Mouse (Mus musculus): ENCODE results near the gene Tspo2.

Gene Tspo2

GRCm38 (mm10) chr17:48450666-48451352, 513 bp downstream of the Tspo2 start:
- no peak for DNase-seq

GRCm38 (mm10) chr17:48447675-48448074, 3.6 kb downstream of the Tspo2 start:
- no peak for DNase-seq

- DNase-seq, result no peak
These were observed 7.7 kb downstream of the Tspo2 start for GRCm38 (mm10) chr17:48443542-48444145.

GRCm38 (mm10) chr17:48442745-48443457, 8.4 kb downstream of the Tspo2 start:
- DNase-seq, result no peak

- DNase-seq, result no peak
These were observed 13.9 kb downstream of the Tspo2 start for GRCm38 (mm10) chr17:48437421-48437911.

GRCm38 (mm10) chr17:48436487-48436886, 14.8 kb downstream of the Tspo2 start:
- DNase-seq, result no peak

GRCm38 (mm10) chr17:48434479-48434878, 16.8 kb downstream of the Tspo2 start:
- no peak for DNase-seq

- DNase-seq, result no peak
These were observed 17.5 kb downstream of the Tspo2 start for GRCm38 (mm10) chr17:48433689-48434330.

- DNase-seq, result no peak
These were observed 18.2 kb downstream of the Tspo2 start for GRCm38 (mm10) chr17:48433006-48433655.

GRCm38 (mm10) chr17:48432158-48432980, 19.0 kb downstream of the Tspo2 start, which contains the start of gene Apobec2:
TSS of gene Apobec2 (minus strand) at chr17:48432930.
- DNase-seq, result no peak

- DNase-seq, result no peak
These were observed 20.3 kb downstream of the Tspo2 start for GRCm38 (mm10) chr17:48431054-48431453.

- DNase-seq, result no peak
These were observed 20.9 kb downstream of the Tspo2 start for GRCm38 (mm10) chr17:48430394-48430793.

GRCm38 (mm10) chr17:48427852-48428530, 23.3 kb downstream of the Tspo2 start:
- DNase-seq, result peak; percentile 53

- DNase-seq, result peak; percentile 48
These were observed 24.2 kb downstream of the Tspo2 start for GRCm38 (mm10) chr17:48426991-48427750.

- DNase-seq, result peak; percentile 55
These were observed 25.3 kb downstream of the Tspo2 start for GRCm38 (mm10) chr17:48425823-48426612.

GRCm38 (mm10) chr17:48424237-48424636, 27.1 kb downstream of the Tspo2 start:
- no peak for DNase-seq

- no peak for DNase-seq
These were observed 31.8 kb downstream of the Tspo2 start for GRCm38 (mm10) chr17:48419571-48419970.

GRCm38 (mm10) chr17:48418781-48419180, 32.5 kb downstream of the Tspo2 start:
- no peak for DNase-seq

- no peak for DNase-seq
These were observed 33.1 kb downstream of the Tspo2 start for GRCm38 (mm10) chr17:48418174-48418573.

GRCm38 (mm10) chr17:48417521-48417920, 33.8 kb downstream of the Tspo2 start:
- DNase-seq, result no peak
